Mouse (Mus musculus) brain, adult 2 months (tissue): ENCODE measurements at regions not wholly inside any gene's neighbourhood (a gene's known extent, or its start where the extent isn't known, plus 50 kb on each side); places are given as distances from the start of the nearest gene placed in this dataset.

Experiments used
- DNase-seq: peaks from one replicate; pipeline ENCODE4 v3.0.0; 2011; ENCODE audit warnings: low read depth, low spot score

DNA sequence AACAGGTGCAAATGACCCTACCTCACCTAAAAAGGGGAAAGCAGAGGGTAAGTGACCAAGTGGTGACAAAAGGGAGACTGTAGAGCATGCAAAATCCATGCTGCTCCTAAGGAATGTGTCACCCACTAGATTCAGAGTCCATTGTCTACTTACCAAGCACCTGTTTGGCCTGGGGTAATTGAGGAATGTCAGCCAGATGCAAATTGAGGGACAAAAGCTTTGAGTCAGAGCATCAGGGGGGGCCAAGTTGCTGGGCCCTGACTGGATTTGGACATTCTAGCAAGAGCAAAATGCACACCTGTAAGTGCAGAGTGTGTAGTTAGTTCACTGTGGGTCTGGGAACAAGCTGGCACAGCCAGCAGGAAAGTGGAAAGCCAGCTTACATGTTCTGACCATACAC lies 2783.6 kb downstream of the Gm37988 start:
- no peak for DNase-seq
